Mouse (Mus musculus) neural tube, embryonic 14.5 days (tissue): ENCODE measurements at regions not wholly inside any gene's neighbourhood (a gene's known extent, or its start where the extent isn't known, plus 50 kb on each side); places are given as distances from the start of the nearest gene placed in this dataset.

Experiments
- ATAC-seq: fragments of 200-750 bp; cut with Nextera tagmentation; 2 replicates; pipeline ENCODE4 v1.8.0; 2017; ENCODE audit warnings: low read depth, mild to moderate bottlenecking, moderate TSS enrichment, moderate library complexity
- H3K27ac ChIP-seq: fragments of 300-500 bp; sonication (generic); 2 replicates; pipeline ENCODE4 v1.5.1; 2014; ENCODE audit warnings: low read depth, mild to moderate bottlenecking, control low read depth, low read length, moderate library complexity, mixed read lengths
- H3K27me3 ChIP-seq: fragments of 300-500 bp; sonication (generic); 2 replicates; pipeline ENCODE4 v1.6.1; 2014; ENCODE audit warnings: low read length; ENCODE audit not compliant: control insufficient read depth, insufficient read depth
- H3K36me3 ChIP-seq: fragments of 300-500 bp; sonication (generic); 2 replicates; pipeline ENCODE4 v1.6.1; 2014; ENCODE audit warnings: low read length, mixed read lengths; ENCODE audit not compliant: control insufficient read depth, insufficient read depth
- H3K4me1 ChIP-seq: fragments of 300-500 bp; sonication (generic); 2 replicates; pipeline ENCODE4 v1.6.1; 2014; ENCODE audit warnings: low read length; ENCODE audit not compliant: control insufficient read depth, insufficient read depth
- H3K4me2 ChIP-seq: fragments of 300-500 bp; sonication (generic); 2 replicates; pipeline ENCODE4 v1.6.1; 2014; ENCODE audit warnings: mild to moderate bottlenecking, low read depth, low read length, control low read depth
- H3K4me3 ChIP-seq: fragments of 300-500 bp; sonication (generic); 2 replicates; pipeline ENCODE4 v1.5.1; 2014; ENCODE audit warnings: low read depth, low read length, control low read depth, mixed read lengths
- H3K9ac ChIP-seq: fragments of 300-500 bp; sonication (generic); replicated peaks from 2 replicates; pipeline ENCODE4 v1.6.1; 2014; ENCODE audit warnings: low read depth, mild to moderate bottlenecking, control low read depth, low read length, mixed read lengths
- H3K9me3 ChIP-seq: fragments of 300-500 bp; sonication (generic); 2 replicates; pipeline ENCODE4 v1.6.1; 2016; ENCODE audit warnings: low read length; ENCODE audit not compliant: control insufficient read depth
- WGBS: fragments of 180-500 bp; shearing (Covaris S2); extraction: QIAGEN DNeasy Blood & Tissue Kit; methylation state at CpG from one replicate; pipeline ENCODE4 v1.1.7; 2014; 5-methylcytosine and 5-hydroxymethylcytosine counted together

DNA sequence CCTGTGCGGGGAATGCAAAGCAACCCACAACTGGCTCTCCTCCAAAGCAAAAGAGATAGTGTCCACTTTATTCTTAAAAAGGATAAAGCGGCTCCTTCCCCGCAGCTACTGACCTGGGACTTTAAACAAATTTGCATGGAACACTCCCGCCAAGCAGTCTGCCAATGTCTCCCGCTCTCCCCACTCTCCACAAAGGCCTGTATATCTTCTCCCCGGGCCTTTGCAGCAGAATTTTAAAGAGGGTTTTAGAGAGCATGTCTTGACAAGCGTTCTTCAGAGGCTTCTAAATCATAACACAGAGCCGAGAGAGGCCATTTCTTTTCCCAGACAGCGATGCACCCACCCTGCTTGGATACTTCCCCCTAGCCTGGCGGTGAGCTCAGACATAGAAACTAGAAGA, 297.6 kb upstream of the Rpl38 start:
- peaks cover 4% of the 10 kb centered on the region; the same call in 1 of the 2 replicates for H3K4me1 ChIP-seq
- H3K9me3 ChIP-seq, result no peaks in the 10 kb centered on the region
- no peak overlapping the region for H3K4me3 ChIP-seq
- H3K9ac ChIP-seq, result no peak overlapping the region
- H3K4me2 ChIP-seq, result no peak overlapping the region
- ATAC-seq, result no peak
- no peaks in the 10 kb centered on the region for H3K27me3 ChIP-seq
- H3K27ac ChIP-seq, result no peak overlapping the region; the same call in 1 of the 2 replicates
- no peaks in the 10 kb centered on the region for H3K36me3 ChIP-seq
- 26% methylated on average over 10 of the region's 10 CpGs for WGBS

DNA sequence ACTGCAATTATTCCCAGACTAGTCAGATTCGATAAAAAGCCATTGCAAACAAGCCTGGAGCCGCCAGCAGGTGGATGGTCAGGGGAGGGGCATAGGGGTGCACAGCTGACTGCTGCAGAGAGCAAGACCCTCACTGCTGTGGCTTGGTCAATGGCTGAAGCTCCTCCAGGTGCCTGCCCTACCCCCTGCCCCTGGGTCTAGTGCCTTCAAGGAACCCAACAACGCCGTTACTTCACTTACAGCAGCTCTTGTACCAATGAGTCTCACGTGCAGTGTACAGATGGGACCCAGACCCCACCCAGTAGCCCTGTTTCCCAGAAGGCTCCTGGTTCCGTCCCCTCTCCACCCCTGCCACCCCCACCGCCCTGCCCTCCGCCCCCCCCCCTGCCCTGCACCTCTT, 300.5 kb upstream of the Rpl38 start:
- ATAC-seq, result no peak
- Histone ChIP-seq H3K27ac (no peak overlapping the region), H3K4me3 (no peak overlapping the region), H3K4me2 (no peak overlapping the region), H3K27me3 (no peaks in the 10 kb centered on the region), H3K9me3 (no peaks in the 10 kb centered on the region), H3K36me3 (no peaks in the 10 kb centered on the region), H3K4me1 (0 out of 2 replicates have a peak, but pooled peaks cover 3% of the 10 kb centered on the region), H3K9ac (no peak overlapping the region)
- 89% methylated on average over 8 of the region's 8 CpGs for WGBS

DNA sequence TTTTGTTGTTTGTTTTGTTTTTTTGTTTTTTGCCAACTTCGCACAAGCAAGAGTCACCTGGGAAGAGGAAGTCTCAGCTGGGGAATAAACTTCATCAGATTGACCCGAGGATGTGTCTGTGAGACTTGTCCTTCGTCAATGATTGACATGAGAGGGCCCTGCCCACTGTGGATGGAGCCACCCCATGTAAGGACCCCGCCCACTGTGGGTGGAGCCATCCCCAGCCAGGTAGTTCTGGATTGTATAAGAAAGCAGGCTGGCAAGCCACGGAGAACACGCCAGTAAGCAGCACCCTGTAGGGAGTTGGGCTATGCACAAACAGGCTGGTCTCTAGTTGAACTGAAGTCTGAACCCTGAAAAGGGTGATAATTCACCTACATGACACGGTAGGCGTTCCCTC, 294.1 kb upstream of the Sdk2 start:
- H3K27ac ChIP-seq, result no peak overlapping the region
- H3K4me2 ChIP-seq, result no peak overlapping the region
- H3K27me3 ChIP-seq, result no peaks in the 10 kb centered on the region
- no peak overlapping the region for H3K4me3 ChIP-seq
- H3K9me3 ChIP-seq, result no peaks in the 10 kb centered on the region
- H3K36me3 ChIP-seq, result no peaks in the 10 kb centered on the region
- H3K4me1 ChIP-seq, result no peaks in the 10 kb centered on the region
- H3K9ac ChIP-seq, result no peak overlapping the region
- no peak for ATAC-seq
- 58% methylated on average over 8 of the region's 8 CpGs for WGBS

DNA sequence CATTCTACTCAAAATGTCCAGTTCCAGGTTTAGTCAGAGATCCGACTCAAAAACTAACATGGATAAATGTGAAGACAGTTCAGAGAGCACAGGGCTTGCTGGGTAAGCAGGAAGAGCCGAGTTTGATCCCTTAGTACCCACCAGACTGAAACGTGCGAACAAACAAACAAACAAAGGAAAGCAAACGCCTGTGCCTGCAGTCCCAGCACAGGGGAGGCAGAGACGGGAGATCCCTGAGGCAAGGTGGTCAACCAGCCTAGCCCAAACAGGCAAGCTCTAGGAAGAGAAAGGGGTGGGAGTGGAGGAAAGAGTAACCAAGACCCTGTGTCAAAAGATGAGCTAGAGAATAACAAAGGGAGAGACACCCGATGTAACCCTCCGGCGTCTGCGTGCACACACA, 293.5 kb upstream of the Sdk2 start:
- H3K9ac ChIP-seq, result no peak overlapping the region
- WGBS, result 90% methylated on average over 10 of the region's 10 CpGs
- H3K4me2 ChIP-seq, result no peak overlapping the region
- H3K27ac ChIP-seq, result no peak overlapping the region
- H3K4me3 ChIP-seq, result no peak overlapping the region
- ATAC-seq, result no peak
- no peaks in the 10 kb centered on the region for H3K4me1 ChIP-seq
- H3K27me3 ChIP-seq, result no peaks in the 10 kb centered on the region
- H3K9me3 ChIP-seq, result no peaks in the 10 kb centered on the region
- H3K36me3 ChIP-seq, result no peaks in the 10 kb centered on the region

DNA sequence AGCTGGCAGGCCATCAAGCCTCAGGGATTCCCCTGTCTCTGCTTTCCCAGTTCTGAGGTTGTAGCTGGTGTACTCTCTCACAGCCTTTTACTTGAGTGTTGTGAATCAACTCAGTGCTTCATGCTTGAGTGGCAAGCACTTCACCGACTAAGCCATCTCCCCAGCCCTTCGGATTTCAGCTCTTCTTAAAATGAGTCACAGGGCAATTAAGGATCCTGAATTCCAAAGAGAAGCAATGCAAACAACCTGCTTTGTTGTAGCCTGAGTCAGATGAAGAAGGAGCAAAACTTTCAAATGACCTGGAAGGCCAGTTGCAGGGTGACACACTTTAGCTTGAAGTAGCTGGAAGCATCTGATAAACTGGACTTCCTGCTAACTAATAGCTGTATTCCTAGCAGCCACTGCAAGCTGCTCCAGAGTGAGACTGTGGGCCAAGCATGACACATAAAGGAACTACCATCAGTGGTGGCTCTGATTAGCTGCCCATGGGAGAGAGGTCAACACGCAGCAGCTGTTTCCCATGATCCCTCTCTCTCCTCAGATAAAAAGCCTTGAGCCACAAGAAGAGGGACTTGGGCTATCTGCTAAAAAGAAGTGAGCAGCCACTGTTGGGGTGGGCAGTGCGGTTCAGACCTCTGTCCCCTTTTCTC, 285.4 kb upstream of the Sdk2 start:
- H3K27ac ChIP-seq, result no peak overlapping the region
- WGBS, result 51% methylated on average over 4 of the region's 4 CpGs
- H3K9ac ChIP-seq, result no peak overlapping the region
- H3K36me3 ChIP-seq, result no peaks in the 10 kb centered on the region
- H3K4me1 ChIP-seq, result no peaks in the 10 kb centered on the region
- H3K9me3 ChIP-seq, result no peaks in the 10 kb centered on the region
- ATAC-seq, result no peak
- no peak overlapping the region for H3K4me2 ChIP-seq
- no peaks in the 10 kb centered on the region for H3K27me3 ChIP-seq
- no peak overlapping the region for H3K4me3 ChIP-seq

DNA sequence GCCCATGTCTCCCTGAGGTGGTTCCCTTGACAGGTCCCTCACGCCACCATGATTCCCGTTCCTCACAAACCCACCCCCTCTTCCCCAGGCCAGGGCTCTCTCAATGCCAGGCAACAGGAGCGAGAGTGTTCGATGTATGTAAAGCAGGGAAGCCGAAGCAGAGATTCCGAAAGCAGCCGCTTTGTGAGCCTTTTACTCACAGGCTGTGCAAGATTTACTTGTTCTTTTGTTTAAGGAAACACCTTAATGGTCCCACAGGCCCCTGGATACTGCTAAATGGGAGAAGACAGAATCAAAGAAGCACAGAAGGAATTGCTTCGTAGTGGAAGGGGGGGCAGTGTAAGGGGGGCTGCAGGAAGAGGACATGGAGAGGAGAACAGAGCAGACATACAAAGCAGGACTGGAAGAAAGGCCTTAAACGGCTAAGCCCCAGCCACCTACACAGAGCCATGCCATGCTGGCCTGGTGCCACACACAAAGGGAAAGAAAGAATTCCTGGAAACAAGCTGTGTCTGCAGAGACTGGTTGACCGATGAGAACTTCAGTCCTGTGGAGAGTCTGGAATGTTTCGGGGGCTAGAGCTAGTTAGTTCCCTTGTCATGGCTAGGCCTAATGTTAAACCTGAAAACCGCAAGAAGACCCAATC, 270.1 kb upstream of the Sdk2 start:
- H3K36me3 ChIP-seq, result no peaks in the 10 kb centered on the region
- no peak overlapping the region for H3K4me2 ChIP-seq
- peak; percentile 28; the same call in 1 of the 2 replicates for ATAC-seq
- H3K4me1 ChIP-seq, result peaks cover 13% of the 10 kb centered on the region
- H3K9me3 ChIP-seq, result no peaks in the 10 kb centered on the region
- H3K4me3 ChIP-seq, result no peak overlapping the region
- 0 out of 2 replicates have a peak overlapping the region, but pooled peaks have one; percentile 3 for H3K9ac ChIP-seq
- WGBS, result 25% methylated on average over 12 of the region's 12 CpGs
- H3K27me3 ChIP-seq, result no peaks in the 10 kb centered on the region
- peak overlapping the region; percentile 39; the same call in 1 of the 2 replicates for H3K27ac ChIP-seq

DNA sequence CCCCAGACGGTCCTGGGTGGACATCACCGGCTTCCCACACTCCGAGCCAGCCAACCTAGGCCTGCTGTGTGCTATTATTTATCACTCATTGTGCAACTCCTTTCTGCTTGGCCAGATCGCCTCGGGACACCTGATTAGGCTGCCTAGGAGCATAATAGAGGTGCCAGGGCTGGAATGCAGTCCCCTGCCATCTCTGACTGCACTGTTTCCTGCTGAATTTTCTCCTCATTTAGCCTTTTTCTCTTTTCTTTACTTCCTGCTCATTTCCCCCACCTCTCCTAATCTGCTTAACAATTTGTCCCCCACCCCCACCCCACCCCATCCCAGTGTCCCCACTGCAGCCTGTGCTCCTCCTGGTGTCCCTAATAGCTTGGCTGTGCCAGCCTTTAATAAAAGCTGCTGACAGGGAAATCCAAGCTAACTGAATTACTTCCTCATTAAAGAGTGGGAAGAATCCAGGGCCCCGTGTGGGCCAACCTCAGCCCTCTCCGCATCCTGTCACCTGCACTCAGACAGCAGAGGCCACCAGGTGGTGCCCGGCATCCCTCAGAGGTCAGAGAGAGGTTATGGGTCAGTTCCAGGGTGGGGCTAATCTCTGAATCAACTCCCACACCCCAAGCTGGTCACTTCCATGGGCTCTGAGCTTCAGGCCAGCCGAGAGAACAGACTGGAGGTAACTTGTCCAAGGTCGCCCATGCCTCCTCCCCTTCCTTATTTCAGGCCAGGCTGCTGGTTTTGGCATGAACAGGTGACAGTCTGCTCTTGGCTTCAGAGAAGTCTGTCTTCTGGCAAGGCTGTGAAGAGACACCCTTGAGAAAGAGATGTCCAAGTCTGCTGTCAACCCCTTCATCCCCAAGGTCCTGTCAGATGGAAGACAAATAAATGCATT, 269.3 kb upstream of the Sdk2 start:
- 27% methylated on average over 10 of the region's 10 CpGs for WGBS

DNA sequence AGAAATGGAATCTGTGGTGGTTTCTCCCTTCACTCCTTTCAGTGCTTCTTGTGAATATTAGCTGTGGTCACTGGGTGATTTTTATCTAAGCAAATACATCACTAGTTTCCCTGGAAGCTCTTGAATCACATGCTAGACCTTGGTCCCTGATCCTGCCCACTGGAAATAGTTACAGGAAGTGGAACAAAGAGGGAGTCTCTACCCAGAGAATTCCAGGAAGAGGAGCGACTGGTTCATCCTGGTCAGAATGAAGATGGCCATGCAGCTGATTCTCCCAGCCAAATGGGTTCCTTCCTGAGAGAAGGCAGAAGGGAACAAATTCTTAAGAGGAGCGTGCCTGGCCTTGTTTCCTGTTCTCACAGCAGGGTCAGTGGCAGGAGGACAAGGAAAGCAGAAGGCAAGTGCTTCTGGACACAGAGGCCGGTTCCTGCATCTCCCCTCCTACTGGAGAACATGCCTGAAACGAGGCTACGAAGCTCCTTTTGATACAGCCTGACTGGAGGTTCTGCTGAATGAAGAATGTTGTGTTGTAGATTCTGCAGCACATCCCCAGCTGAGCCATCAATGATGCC, 264.8 kb upstream of the Sdk2 start:
- H3K9me3 ChIP-seq, result no peaks in the 10 kb centered on the region
- no peak for ATAC-seq
- H3K4me2 ChIP-seq, result no peak overlapping the region
- peaks cover 9% of the 10 kb centered on the region for H3K4me1 ChIP-seq
- H3K27ac ChIP-seq, result no peak overlapping the region
- WGBS, result 75% methylated on average over 5 of the region's 5 CpGs
- H3K9ac ChIP-seq, result no peak overlapping the region
- H3K4me3 ChIP-seq, result no peak overlapping the region
- H3K27me3 ChIP-seq, result no peaks in the 10 kb centered on the region
- H3K36me3 ChIP-seq, result no peaks in the 10 kb centered on the region

More for the DNA sequence above, 269.3 kb upstream of the Sdk2 start:
- Histone ChIP-seq H3K4me2 (no peak overlapping the region), H3K4me3 (no peak overlapping the region), H3K27ac (peak overlapping the region; percentile 39; the same call in 1 of the 2 replicates), H3K9ac (no peak overlapping the region), H3K9me3 (no peaks in the 10 kb centered on the region), H3K4me1 (peaks cover 13% of the 10 kb centered on the region), H3K27me3 (no peaks in the 10 kb centered on the region), H3K36me3 (no peaks in the 10 kb centered on the region)
- peak; percentile 38; the same call in 1 of the 2 replicates for ATAC-seq
